ENCODE assay signal across 8 mouse cellular contexts in genomic region chr7:141047581-141048225, GRCm38 (mm10). TPM values are rescaled to one million over a fixed set of nuclear protein-coding genes. Genes with fewer than 3 reads are reported as not detected.
A peak's percentile ranks its signal among the peaks of the same experiment; 100 is the strongest.
DNase-seq lines count a peak whose midpoint lies in the region; ATAC-seq and TF ChIP-seq lines count a peak whose summit lies in the region.

No protein-coding gene starts in this region.

- H3K9me3 ChIP-seq in embryonic facial prominence, embryonic 11.5 days (replicated peaks; ENCODE audit: control insufficient read depth, low read length) = no peaks in the 10 kb centered on the region
- H3K9me3 ChIP-seq in limb, embryonic 10.5 days (replicated peaks) = no peaks in the 10 kb centered on the region
- no peaks in the 10 kb centered on the region for H3K9me3 ChIP-seq in midbrain, embryonic 10.5 days (replicated peaks)

- H3K27me3 ChIP-seq in embryonic facial prominence, embryonic 11.5 days (ENCODE audit: control insufficient read depth, insufficient read depth, low read length) = no peaks in the 10 kb centered on the region
- H3K27me3 ChIP-seq in limb, embryonic 10.5 days (ENCODE audit: low read depth, poor library complexity, severe bottlenecking) = no peaks in the 10 kb centered on the region
- peaks cover 7% of the 10 kb centered on the region; the same call in 1 of the 2 replicates for H3K27me3 ChIP-seq in midbrain, embryonic 10.5 days (ENCODE audit: low read depth, poor library complexity, severe bottlenecking)
- no peaks in the 10 kb centered on the region for H3K27me3 ChIP-seq in small intestine, adult 2 months (ENCODE audit: control insufficient read depth, insufficient read depth, low read length)

- ATAC-seq in embryonic facial prominence, embryonic 11.5 days (replicated peaks; ENCODE audit: insufficient number of reproducible peaks, low FRiP score, low TSS enrichment, low read depth) = peak; percentile 72
- ATAC-seq in activated CD4-positive, CD25-positive, alpha-beta regulatory T cell, adult 4 months = no peak

- H3K36me3 ChIP-seq in embryonic facial prominence, embryonic 11.5 days (replicated peaks; ENCODE audit: control insufficient read depth, insufficient read depth, low read depth, low read length) = no peaks in the 10 kb centered on the region
- H3K36me3 ChIP-seq in limb, embryonic 10.5 days = no peaks in the 10 kb centered on the region
- no peaks in the 10 kb centered on the region for H3K36me3 ChIP-seq in midbrain, embryonic 10.5 days
- H3K36me3 ChIP-seq in small intestine, adult 2 months (ENCODE audit: control insufficient read depth, insufficient read depth, low read length) = no peaks in the 10 kb centered on the region

- H3K4me2 ChIP-seq in embryonic facial prominence, embryonic 11.5 days (ENCODE audit: low read depth, low read length) = peak overlapping the region; percentile 82

- H3K4me3 ChIP-seq in embryonic facial prominence, embryonic 11.5 days (ENCODE audit: low read depth, low read length) = peak overlapping the region; percentile 30
- peak overlapping the region; percentile 48 for H3K4me3 ChIP-seq in limb, embryonic 10.5 days
- H3K4me3 ChIP-seq in midbrain, embryonic 10.5 days = peak overlapping the region; percentile 55
- H3K4me3 ChIP-seq in small intestine, adult 2 months (ENCODE audit: low read depth, low read length) = peak overlapping the region; percentile 58

- no peak overlapping the region for H3K27ac ChIP-seq in embryonic facial prominence, embryonic 11.5 days (replicated peaks; ENCODE audit: low read depth, low read length)
- peak overlapping the region; percentile 57; the same call in 1 of the 2 replicates for H3K27ac ChIP-seq in limb, embryonic 10.5 days
- peak overlapping the region; percentile 75 for H3K27ac ChIP-seq in midbrain, embryonic 10.5 days (replicated peaks)
- peak overlapping the region; percentile 92 for H3K27ac ChIP-seq in small intestine, adult 2 months (ENCODE audit: insufficient read depth, low read depth, low read length)

- no peaks in the 10 kb centered on the region; the same call in none of the 2 replicates for H3K4me1 ChIP-seq in embryonic facial prominence, embryonic 11.5 days (ENCODE audit: control insufficient read depth, insufficient read depth, low read length)
- H3K4me1 ChIP-seq in limb, embryonic 10.5 days = peaks cover 26% of the 10 kb centered on the region
- H3K4me1 ChIP-seq in midbrain, embryonic 10.5 days = peaks cover 21% of the 10 kb centered on the region
- peaks cover 14% of the 10 kb centered on the region for H3K4me1 ChIP-seq in small intestine, adult 2 months (ENCODE audit: control insufficient read depth, insufficient read depth, insufficient read length, low read length)

- WGBS in embryonic facial prominence, embryonic 11.5 days = 3% methylated on average over 16 of the region's 19 CpGs
- 4% methylated on average over 16 of the region's 19 CpGs for WGBS in limb, embryonic 10.5 days
- WGBS in midbrain, embryonic 10.5 days = 5% methylated on average over 15 of the region's 19 CpGs
- 10% methylated on average over 15 of the region's 19 CpGs for WGBS in small intestine, adult 2 months

- no peak for TF ChIP-seq CTCF in small intestine, adult 2 months (IDR thresholded peaks at IDR 0.05; ENCODE audit: extremely low read depth, insufficient read length, insufficient replicate concordance, low read depth, low read length)

- peak; percentile 82 for DNase-seq in adrenal gland, postnatal 14 days
- no peak for DNase-seq in embryonic facial prominence, embryonic 11.5 days (ENCODE audit: low spot score)
- peak; percentile 90 to 96 for DNase-seq in heart, adult 18-20 months
- peak; percentile 76 for DNase-seq in kidney, adult 11 months
- no peak for DNase-seq in limb, embryonic 10.5 days (ENCODE audit: low spot score)
- DNase-seq in midbrain, embryonic 10.5 days (ENCODE audit: low spot score) = peak; percentile 58

- TF ChIP-seq POLR2A in small intestine, adult 2 months (IDR thresholded peaks at IDR 0.05; ENCODE audit: low read depth, low read length) = peak; percentile 21

- H3K9ac ChIP-seq in embryonic facial prominence, embryonic 11.5 days (replicated peaks; ENCODE audit: low read length) = peak overlapping the region; percentile 39

RNA-seq across cellular contexts. Expression of gene B4galnt4, which starts 13.2 kb away (rescaled TPM):
- total RNA-seq in adrenal gland, postnatal 14 days (2021) = 1.4 and 2.7 TPM in 2 replicates
- polyA plus RNA-seq in embryonic facial prominence, embryonic 11.5 days (2014; fragmentation: Nextera tagmentation; extraction: Ambion mirVana) = 15.8 and 19.4 TPM in 2 replicates
- not detected for total RNA-seq in heart, adult 18-20 months (2021)
- 26.2 and 30.7 TPM in 2 replicates for polyA plus RNA-seq in limb, embryonic 10.5 days (2016; fragmentation: Nextera tagmentation; extraction: Ambion mirVana)
- polyA plus RNA-seq in midbrain, embryonic 10.5 days (2016; fragmentation: Nextera tagmentation; extraction: Ambion mirVana) = 26.8 and 29.4 TPM in 2 replicates
- polyA plus RNA-seq in small intestine, adult 2 months (2012; rRNA removed) = 5.4 and 15.8 TPM in 2 replicates
- 10 to 100 TPM in 1 of 2 experiments, 1 to 10 TPM in 1; 6.4 to 11.9 TPM for polyA plus RNA-seq in activated CD4-positive, CD25-positive, alpha-beta regulatory T cell, adult 4 months (2017; shearing (Covaris generic))

RNA-seq across cellular contexts. Expression of gene Gm17387, which starts 18.8 kb away (rescaled TPM):
- total RNA-seq in adrenal gland, postnatal 14 days (2021) = not detected in 2 replicates
- polyA plus RNA-seq in embryonic facial prominence, embryonic 11.5 days (2014; fragmentation: Nextera tagmentation; extraction: Ambion mirVana) = not detected in 2 replicates
- not detected for total RNA-seq in heart, adult 18-20 months (2021)
- polyA plus RNA-seq in limb, embryonic 10.5 days (2016; fragmentation: Nextera tagmentation; extraction: Ambion mirVana) = not detected in 2 replicates
- polyA plus RNA-seq in midbrain, embryonic 10.5 days (2016; fragmentation: Nextera tagmentation; extraction: Ambion mirVana) = not detected in 2 replicates
- polyA plus RNA-seq in small intestine, adult 2 months (2012; rRNA removed) = not detected in 2 replicates
- polyA plus RNA-seq in activated CD4-positive, CD25-positive, alpha-beta regulatory T cell, adult 4 months (2017; shearing (Covaris generic)) = not detected

RNA-seq across cellular contexts. Expression of gene Ifitm6, which starts 30.0 kb away (rescaled TPM):
- 0.89 and 1.4 TPM in 2 replicates for total RNA-seq in adrenal gland, postnatal 14 days (2021)
- polyA plus RNA-seq in embryonic facial prominence, embryonic 11.5 days (2014; fragmentation: Nextera tagmentation; extraction: Ambion mirVana) = not detected in 2 replicates
- total RNA-seq in heart, adult 18-20 months (2021) = not detected
- polyA plus RNA-seq in limb, embryonic 10.5 days (2016; fragmentation: Nextera tagmentation; extraction: Ambion mirVana) = 0.31 TPM in 1 of 2 replicates, not detected in the other
- 0.21 TPM in 1 of 2 replicates, not detected in the other for polyA plus RNA-seq in midbrain, embryonic 10.5 days (2016; fragmentation: Nextera tagmentation; extraction: Ambion mirVana)
- polyA plus RNA-seq in small intestine, adult 2 months (2012; rRNA removed) = 2.5 and 3.1 TPM in 2 replicates
- polyA plus RNA-seq in activated CD4-positive, CD25-positive, alpha-beta regulatory T cell, adult 4 months (2017; shearing (Covaris generic)) = under 1 TPM; 0.70 to 0.92 TPM

RNA-seq across cellular contexts. Expression of gene Pkp3, which starts 30.3 kb away (rescaled TPM):
- 0.96 and 3.5 TPM in 2 replicates for total RNA-seq in adrenal gland, postnatal 14 days (2021)
- 3.1 and 3.5 TPM in 2 replicates for polyA plus RNA-seq in embryonic facial prominence, embryonic 11.5 days (2014; fragmentation: Nextera tagmentation; extraction: Ambion mirVana)
- 1 to 10 TPM in 1 of 2 experiments, under 1 TPM in 1; 0.37 to 1.6 TPM for total RNA-seq in heart, adult 18-20 months (2021)
- 6.0 and 8.2 TPM in 2 replicates for polyA plus RNA-seq in limb, embryonic 10.5 days (2016; fragmentation: Nextera tagmentation; extraction: Ambion mirVana)
- polyA plus RNA-seq in midbrain, embryonic 10.5 days (2016; fragmentation: Nextera tagmentation; extraction: Ambion mirVana) = 1.8 and 2.0 TPM in 2 replicates
- 87.5 and 236 TPM in 2 replicates for polyA plus RNA-seq in small intestine, adult 2 months (2012; rRNA removed)
- polyA plus RNA-seq in activated CD4-positive, CD25-positive, alpha-beta regulatory T cell, adult 4 months (2017; shearing (Covaris generic)) = 100 to 1,000 TPM; 365 to 380 TPM

RNA-seq across cellular contexts. Expression of gene Ifitm3, which starts 37.1 kb away (rescaled TPM):
- 124 and 169 TPM in 2 replicates for total RNA-seq in adrenal gland, postnatal 14 days (2021)
- polyA plus RNA-seq in embryonic facial prominence, embryonic 11.5 days (2014; fragmentation: Nextera tagmentation; extraction: Ambion mirVana) = 29.8 and 36.5 TPM in 2 replicates
- 100 to 1,000 TPM in 1 of 2 experiments, 10 to 100 TPM in 1; 94.8 to 129 TPM for total RNA-seq in heart, adult 18-20 months (2021)
- polyA plus RNA-seq in limb, embryonic 10.5 days (2016; fragmentation: Nextera tagmentation; extraction: Ambion mirVana) = 54.0 and 56.4 TPM in 2 replicates
- 13.7 and 16.8 TPM in 2 replicates for polyA plus RNA-seq in midbrain, embryonic 10.5 days (2016; fragmentation: Nextera tagmentation; extraction: Ambion mirVana)
- polyA plus RNA-seq in small intestine, adult 2 months (2012; rRNA removed) = 101 and 147 TPM in 2 replicates
- polyA plus RNA-seq in activated CD4-positive, CD25-positive, alpha-beta regulatory T cell, adult 4 months (2017; shearing (Covaris generic)) = 10 to 100 TPM; 17.0 to 23.4 TPM

Comparison
In these comparisons a context has a peak if more than half of its experiments do, and no peak if none do; other contexts are left out.
1. DNase-seq: peak in adrenal gland, postnatal 14 days (single experiment), heart, adult 18-20 months (2 of 2), kidney, adult 11 months (single experiment) and midbrain, embryonic 10.5 days (single experiment); none in embryonic facial prominence, embryonic 11.5 days (single experiment) and limb, embryonic 10.5 days (single experiment).
2. Peak in every context shown above with its lines, with median percentiles within 50 percentile points of each other: H3K4me3 ChIP-seq.